Mouse (Mus musculus): ENCODE data around the gene Sh3kbp1.

Gene Sh3kbp1

DNA sequence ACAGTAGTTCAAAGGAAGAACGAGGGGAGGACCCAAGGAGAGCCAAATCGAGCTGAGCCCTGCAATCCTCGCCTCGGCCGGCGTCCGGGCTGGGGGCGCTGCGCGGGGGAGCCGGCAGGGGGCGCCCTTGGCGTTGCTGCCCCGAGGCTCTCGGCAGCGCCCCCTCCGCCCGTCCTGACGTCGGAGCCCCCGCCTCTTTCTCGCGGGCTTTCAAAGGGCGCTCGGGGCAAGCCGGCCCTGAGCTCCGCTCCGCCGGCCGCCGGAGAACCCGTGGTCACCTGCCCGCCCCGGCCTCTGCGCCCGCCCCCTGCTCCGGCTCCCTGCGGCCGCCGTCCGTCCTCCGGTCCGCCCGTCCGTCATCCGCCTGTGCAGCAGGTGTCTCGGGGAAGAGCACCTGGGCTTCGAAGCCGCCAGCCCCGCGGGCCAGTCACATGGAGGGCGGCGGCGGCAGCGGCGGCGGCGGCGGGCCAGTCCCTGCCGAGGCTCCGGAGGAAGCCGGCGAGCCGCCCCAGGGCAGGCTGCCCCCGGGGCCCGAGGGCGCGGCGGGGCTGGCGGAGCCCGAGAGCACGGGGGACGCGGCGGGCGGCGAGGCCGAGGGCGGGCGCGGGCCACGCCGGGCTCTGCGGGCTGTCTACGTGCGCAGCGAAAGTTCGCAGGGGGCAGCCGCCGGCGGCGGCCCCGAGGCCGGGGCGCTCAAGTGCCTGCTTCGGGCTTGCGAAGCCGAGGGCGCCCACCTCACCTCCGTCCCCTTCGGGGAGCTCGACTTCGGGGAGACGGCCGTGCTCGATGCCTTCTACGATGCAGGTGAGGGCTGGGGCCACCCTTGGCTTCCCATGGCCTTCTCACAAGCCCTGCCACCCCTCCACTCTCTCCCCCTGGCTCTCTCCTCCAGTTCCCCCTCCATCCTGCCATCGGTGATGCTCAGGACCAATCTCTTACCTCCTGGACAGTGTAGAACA lies 361.2 kb downstream of the Sh3kbp1 start, which contains the start of gene Map3k15:
TSS of gene Map3k15 (plus strand) at position 432 of the 959 bp plus-strand sequence.
- DNase-seq (ENCODE audit: extremely low read depth, insufficient read length, low spot score) = no peak

GRCm38 (mm10) chrX:159995808-159996207 lies 368.7 kb downstream of the Sh3kbp1 start:
- DNase-seq (ENCODE audit: extremely low read depth, insufficient read length, low spot score) = no peak
